Mouse (Mus musculus): ENCODE measurements around the gene Chst1. TPM values are rescaled to one million over a fixed set of nuclear protein-coding genes. Genes with fewer than 3 reads are reported as not detected.
A peak's percentile ranks its signal among the peaks of the same experiment; 100 is the strongest.

Gene Chst1
- total RNA-seq, 1 experiment from 2014 or later = 0.20 TPM

DNA sequence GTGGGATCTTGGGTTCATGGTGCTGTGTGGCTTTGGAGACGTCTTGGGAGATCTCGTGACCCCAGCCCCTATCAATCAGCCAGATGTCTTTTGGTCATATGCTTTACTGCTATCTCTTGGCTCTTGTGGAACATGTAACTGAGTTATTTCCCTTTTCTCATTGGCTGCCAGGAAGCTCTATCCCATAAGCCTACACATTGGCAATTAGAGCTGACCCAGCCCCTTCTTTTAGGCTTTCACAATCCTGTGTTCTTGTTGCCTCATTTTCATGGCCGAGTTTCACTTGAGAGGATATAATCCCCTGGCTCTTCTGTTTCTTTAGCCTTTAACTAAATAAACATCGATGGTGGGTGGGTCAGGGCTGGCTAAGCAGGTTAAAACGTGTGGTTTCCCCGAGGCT lies 7.6 kb downstream of the Chst1 start:
- ATAC-seq (replicated peaks in 1 of 2; ENCODE audit: insufficient read depth in 1 of 2, low FRiP score in 2 of 2, low TSS enrichment in 1 of 2, low read depth in 1 of 2, poor library complexity in 2 of 2, severe bottlenecking in 2 of 2) = no peak

DNA sequence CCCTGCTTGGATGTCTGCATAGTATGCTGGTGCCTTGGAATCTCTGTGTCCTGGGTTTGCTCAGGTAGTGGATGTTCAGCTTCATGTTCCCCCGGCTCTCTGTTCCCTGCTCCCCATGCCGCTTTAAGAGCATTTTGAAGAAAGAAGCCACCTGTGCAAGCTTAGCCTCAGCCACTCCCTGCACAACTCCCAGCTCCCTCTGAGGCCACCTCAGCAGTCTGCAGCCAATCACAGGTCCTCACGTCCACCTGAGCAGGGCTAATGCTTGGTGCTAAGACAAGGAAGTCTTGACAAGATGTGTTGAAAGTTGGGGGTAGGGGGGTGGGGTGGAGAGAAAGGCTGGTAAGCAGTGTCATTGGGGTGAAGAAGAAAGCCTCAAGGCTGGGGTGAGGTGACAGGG lies 8.1 kb downstream of the Chst1 start:
- ATAC-seq (replicated peaks in 1 of 2; ENCODE audit: insufficient read depth in 1 of 2, low FRiP score in 2 of 2, low TSS enrichment in 1 of 2, low read depth in 1 of 2, poor library complexity in 2 of 2, severe bottlenecking in 2 of 2) = no peak

- no peak for ATAC-seq (replicated peaks in 1 of 2; ENCODE audit: insufficient read depth in 1 of 2, low FRiP score in 2 of 2, low TSS enrichment in 1 of 2, low read depth in 1 of 2, poor library complexity in 2 of 2, severe bottlenecking in 2 of 2)
These were observed 8.6 kb downstream of the Chst1 start for GRCm38 (mm10) chr2:92608013-92608619.

DNA sequence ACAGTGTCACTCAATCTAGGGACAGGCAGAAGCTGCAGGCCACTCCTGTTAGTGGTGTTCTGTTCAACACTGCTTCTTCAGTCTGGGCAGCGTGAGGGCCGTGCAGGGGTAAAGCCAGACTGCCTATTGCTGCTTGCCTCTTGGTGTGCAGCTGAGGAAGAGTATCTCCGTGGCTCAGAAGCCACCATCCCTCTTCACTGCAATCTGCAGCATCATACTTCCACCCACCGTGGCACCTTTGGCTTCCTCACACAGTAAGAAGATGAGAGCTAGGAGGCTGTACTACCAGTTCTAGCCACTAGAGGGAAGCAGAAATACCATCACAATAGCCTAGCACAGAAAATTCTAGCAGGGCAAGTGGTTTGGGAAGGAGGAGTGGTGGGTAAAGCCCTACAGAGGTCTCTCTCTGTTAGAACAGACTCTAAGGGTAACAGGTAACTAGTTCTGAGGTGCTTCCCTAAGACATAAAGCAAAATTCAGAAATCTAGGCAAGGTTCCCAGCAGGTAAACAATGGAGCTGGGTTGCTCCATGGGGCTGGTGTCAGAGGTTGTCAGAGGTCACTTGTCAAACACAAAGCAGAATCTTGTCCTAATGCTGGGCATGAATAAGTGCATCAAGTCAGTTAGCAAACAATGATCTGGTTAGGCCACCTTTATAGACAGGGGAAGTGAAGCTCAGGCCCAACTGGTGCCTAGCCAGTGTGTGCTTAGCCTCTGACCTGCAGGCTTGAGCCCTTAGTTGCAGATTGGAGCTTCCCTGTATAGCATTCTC lies 9.5 kb downstream of the Chst1 start:
- peak; percentile 30 to 65; a peak in 3 of 4 replicates for ATAC-seq (replicated peaks in 1 of 2; ENCODE audit: insufficient read depth in 1 of 2, low FRiP score in 2 of 2, low TSS enrichment in 1 of 2, low read depth in 1 of 2, poor library complexity in 2 of 2, severe bottlenecking in 2 of 2)

DNA sequence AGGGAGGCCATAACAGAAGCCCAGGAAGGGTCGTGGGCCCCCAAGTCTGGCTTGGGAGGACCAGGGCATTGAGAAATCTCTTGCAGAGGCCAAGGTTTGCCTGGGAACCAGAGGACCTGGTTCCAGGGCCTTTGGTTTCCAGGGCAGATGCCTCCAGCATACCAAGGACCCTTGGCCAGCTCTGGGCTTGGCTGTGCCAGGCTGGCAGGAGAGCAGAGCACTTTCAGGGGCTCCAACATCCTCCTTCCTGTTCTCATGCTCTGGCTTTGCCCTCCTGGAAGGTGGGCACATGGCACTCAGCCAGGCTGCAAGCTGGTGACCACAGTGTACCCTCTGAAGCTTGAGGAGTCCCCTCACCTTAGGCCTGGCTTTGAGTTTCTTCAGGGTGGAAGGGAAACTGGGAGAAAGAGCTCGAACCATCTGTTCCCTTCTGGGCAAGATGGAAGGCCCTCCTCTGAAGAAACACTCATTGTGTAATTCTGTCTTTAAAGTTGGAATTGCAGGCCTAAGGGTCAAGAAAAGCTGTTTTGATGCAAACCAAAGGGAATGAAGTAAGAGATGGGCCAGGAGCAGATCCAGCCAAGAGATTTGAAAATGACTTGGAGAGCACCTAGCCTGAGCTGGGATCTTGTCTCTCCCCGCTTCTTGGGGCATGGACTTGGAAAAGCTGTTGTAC lies 10.3 kb downstream of the Chst1 start:
- no peak for ATAC-seq (replicated peaks in 1 of 2; ENCODE audit: insufficient read depth in 1 of 2, low FRiP score in 2 of 2, low TSS enrichment in 1 of 2, low read depth in 1 of 2, poor library complexity in 2 of 2, severe bottlenecking in 2 of 2)

GRCm38 (mm10) chr2:92613645-92614044 lies 14.1 kb downstream of the Chst1 start:
- ATAC-seq (replicated peaks in 1 of 2; ENCODE audit: insufficient read depth in 1 of 2, low FRiP score in 2 of 2, low TSS enrichment in 1 of 2, low read depth in 1 of 2, poor library complexity in 2 of 2, severe bottlenecking in 2 of 2) = no peak

DNA sequence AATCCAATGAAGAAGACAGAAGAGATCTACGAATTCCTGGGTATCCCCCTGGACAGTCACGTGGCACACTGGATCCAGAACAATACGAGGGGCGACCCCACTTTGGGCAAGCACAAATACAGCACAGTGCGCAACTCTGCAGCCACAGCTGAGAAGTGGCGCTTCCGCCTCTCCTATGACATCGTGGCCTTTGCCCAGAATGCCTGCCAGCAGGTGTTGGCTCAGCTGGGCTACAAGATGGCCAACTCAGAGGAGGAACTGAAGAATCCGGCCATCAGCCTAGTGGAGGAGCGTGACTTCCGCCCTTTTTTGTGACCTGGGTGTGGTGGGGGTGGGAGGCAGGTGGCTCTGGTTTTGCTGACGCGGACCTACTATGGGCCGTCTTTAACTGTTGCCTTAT lies 14.6 kb downstream of the Chst1 start:
- ATAC-seq (replicated peaks in 1 of 2; ENCODE audit: insufficient read depth in 1 of 2, low FRiP score in 2 of 2, low TSS enrichment in 1 of 2, low read depth in 1 of 2, poor library complexity in 2 of 2, severe bottlenecking in 2 of 2) = no peak

GRCm38 (mm10) chr2:92617077-92617756 lies 17.7 kb downstream of the Chst1 start:
- ATAC-seq (replicated peaks in 1 of 2; ENCODE audit: insufficient read depth in 1 of 2, low FRiP score in 2 of 2, low TSS enrichment in 1 of 2, low read depth in 1 of 2, poor library complexity in 2 of 2, severe bottlenecking in 2 of 2) = peak; percentile 3 to 46; a peak in 1 of 4 replicates

GRCm38 (mm10) chr2:92618016-92618415 lies 18.5 kb downstream of the Chst1 start:
- no peak for ATAC-seq (replicated peaks in 1 of 2; ENCODE audit: insufficient read depth in 1 of 2, low FRiP score in 2 of 2, low TSS enrichment in 1 of 2, low read depth in 1 of 2, poor library complexity in 2 of 2, severe bottlenecking in 2 of 2)

DNA sequence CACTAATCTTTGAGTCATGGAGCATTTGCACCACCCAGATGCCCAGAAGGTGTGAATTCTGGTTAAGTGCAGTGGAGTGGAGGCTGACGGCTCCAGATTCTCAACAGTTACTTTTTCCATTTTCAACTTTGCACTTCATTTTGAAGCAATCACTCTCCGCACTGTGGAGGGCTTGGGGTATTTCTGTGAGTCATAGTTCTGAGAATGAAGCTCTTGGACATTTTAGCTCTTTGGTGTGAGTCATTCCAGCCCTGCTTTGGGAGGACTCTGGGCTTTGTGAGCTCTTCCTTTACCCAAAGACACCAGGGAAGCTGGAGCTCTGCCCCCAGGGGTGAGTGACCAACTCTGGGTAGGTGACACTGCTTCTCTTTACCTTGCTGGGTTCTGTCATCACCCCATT lies 28.1 kb downstream of the Chst1 start:
- no peak for ATAC-seq (replicated peaks in 1 of 2; ENCODE audit: insufficient read depth in 1 of 2, low FRiP score in 2 of 2, low TSS enrichment in 1 of 2, low read depth in 1 of 2, poor library complexity in 2 of 2, severe bottlenecking in 2 of 2)

GRCm38 (mm10) chr2:92630799-92631198 lies 31.3 kb downstream of the Chst1 start:
- ATAC-seq (replicated peaks in 1 of 2; ENCODE audit: insufficient read depth in 1 of 2, low FRiP score in 2 of 2, low TSS enrichment in 1 of 2, low read depth in 1 of 2, poor library complexity in 2 of 2, severe bottlenecking in 2 of 2) = no peak

DNA sequence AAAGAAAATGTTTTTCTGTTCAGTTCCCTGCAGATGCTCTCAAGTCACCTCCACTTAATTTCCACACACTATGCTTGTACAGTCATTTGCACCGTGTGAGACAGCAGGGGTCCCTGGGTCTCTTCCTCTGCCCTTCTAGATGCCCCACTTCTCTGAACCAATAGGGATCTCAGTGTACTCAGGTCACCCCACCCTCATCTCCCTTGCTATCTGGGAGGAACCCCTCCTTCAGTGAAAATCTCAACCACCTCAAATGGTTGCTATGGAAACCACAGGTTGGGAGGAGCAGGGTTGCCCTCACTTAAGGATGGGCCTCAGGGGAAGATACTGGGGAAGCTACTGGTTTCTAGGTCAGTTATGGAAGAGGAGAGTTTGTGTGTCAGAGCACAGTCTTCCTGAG lies 32.5 kb downstream of the Chst1 start:
- ATAC-seq (replicated peaks in 1 of 2; ENCODE audit: insufficient read depth in 1 of 2, low FRiP score in 2 of 2, low TSS enrichment in 1 of 2, low read depth in 1 of 2, poor library complexity in 2 of 2, severe bottlenecking in 2 of 2) = no peak

DNA sequence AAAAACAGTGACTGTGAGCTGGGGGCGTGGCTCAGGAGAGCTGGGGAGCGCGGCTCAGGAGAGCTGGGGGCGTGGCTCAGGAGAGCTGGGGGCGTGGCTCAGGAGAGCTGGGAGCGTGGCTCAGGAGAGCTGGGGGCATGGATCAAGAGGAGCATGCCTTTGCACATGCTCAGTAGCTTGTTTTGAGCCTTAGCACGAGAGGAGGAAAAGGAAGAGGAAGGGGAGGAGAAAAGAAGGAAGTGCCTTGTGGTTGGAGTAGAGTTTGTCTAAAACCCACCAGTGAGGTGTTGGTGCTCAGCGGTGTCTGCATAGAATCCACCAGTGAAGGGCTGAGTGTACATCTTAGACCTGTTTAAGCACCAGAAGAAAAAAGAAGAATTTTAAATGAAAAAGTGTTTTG lies 41.0 kb downstream of the Chst1 start:
- ATAC-seq (replicated peaks in 1 of 2; ENCODE audit: insufficient read depth in 1 of 2, low FRiP score in 2 of 2, low TSS enrichment in 1 of 2, low read depth in 1 of 2, poor library complexity in 2 of 2, severe bottlenecking in 2 of 2) = peak in 1 of 2 experiments; percentile 56; a peak in 1 of 4 replicates

DNA sequence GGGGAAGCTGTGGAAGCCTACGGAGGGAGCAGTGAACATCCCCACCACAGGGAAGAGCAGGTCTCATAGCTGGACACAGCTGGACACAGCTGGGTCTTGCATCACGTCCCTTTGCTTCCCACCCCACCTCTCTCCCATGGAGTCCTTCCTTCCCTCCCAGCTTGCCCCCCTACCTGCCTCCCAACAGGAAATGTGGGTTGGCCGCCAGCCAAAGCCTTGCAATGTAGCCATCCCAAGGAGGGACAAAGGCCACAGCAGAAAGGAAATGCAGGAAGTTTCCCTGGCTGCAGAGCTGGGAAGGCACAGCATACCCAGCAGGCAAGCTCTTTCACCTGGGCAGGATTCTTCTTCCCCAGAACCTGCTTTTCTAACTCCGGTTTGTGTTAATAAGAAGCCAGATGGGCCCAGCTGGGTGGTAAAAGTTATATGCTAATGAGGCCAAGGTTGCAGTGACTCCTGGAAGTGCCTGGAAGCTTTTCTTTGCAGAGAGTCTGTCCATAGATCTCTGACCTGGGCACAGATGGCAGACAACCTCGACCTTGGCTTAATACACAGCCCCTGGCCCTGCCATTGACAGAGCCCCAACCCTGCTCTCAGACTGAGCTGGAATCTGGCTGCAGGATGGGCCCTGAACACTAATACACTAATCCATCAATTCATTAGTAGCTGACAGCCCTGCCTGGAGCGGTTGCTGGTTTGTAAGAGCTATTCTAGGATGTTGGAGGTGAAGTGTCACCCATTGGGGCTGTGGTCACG lies 46.0 kb downstream of the Chst1 start:
- ATAC-seq (replicated peaks in 1 of 2; ENCODE audit: insufficient read depth in 1 of 2, low FRiP score in 2 of 2, low TSS enrichment in 1 of 2, low read depth in 1 of 2, poor library complexity in 2 of 2, severe bottlenecking in 2 of 2) = no peak

- ATAC-seq (replicated peaks in 1 of 2; ENCODE audit: insufficient read depth in 1 of 2, low FRiP score in 2 of 2, low TSS enrichment in 1 of 2, low read depth in 1 of 2, poor library complexity in 2 of 2, severe bottlenecking in 2 of 2) = peak; percentile 29 to 30; a peak in 3 of 4 replicates
These were observed 49.8 kb downstream of the Chst1 start for GRCm38 (mm10) chr2:92649154-92649801.

GRCm38 (mm10) chr2:92650428-92650827 lies 50.9 kb downstream of the Chst1 start:
- no peak for ATAC-seq (replicated peaks in 1 of 2; ENCODE audit: insufficient read depth in 1 of 2, low FRiP score in 2 of 2, low TSS enrichment in 1 of 2, low read depth in 1 of 2, poor library complexity in 2 of 2, severe bottlenecking in 2 of 2)

GRCm38 (mm10) chr2:92651294-92651816 lies 51.8 kb downstream of the Chst1 start:
- no peak for ATAC-seq (replicated peaks in 1 of 2; ENCODE audit: insufficient read depth in 1 of 2, low FRiP score in 2 of 2, low TSS enrichment in 1 of 2, low read depth in 1 of 2, poor library complexity in 2 of 2, severe bottlenecking in 2 of 2)

Measured in hematopoietic stem cell, adult 5-6 weeks (primary cell).